Mouse (Mus musculus) myocyte (in vitro differentiated cells): ENCODE results near the gene 6030408B16Rik. TPM values are rescaled to one million over a fixed set of nuclear protein-coding genes. Genes with fewer than 3 reads are reported as not detected.

Experiments
- H3K27me3 ChIP-seq: one replicate; pipeline ENCODE4 v1.6.1; 2011; ENCODE audit not compliant: control insufficient read depth, insufficient read depth, insufficient read length
- H3K36me3 ChIP-seq: one replicate; pipeline ENCODE4 v1.6.1; 2011; ENCODE audit not compliant: control insufficient read depth, insufficient read depth
- H3K4me2 ChIP-seq: one replicate; pipeline ENCODE4 v1.6.1; 2011; ENCODE audit warnings: low read depth, control low read depth
- H3K4me3 ChIP-seq: one replicate; pipeline ENCODE4 v1.5.1; 2011; ENCODE audit warnings: mild to moderate bottlenecking, control low read depth, moderate library complexity
- H3K79me2 ChIP-seq: one replicate; pipeline ENCODE4 v1.6.1; 2011; ENCODE audit not compliant: control insufficient read depth, insufficient read depth
- H3ac ChIP-seq: one replicate; pipeline ENCODE4 v1.6.1; 2011; ENCODE audit not compliant: control insufficient read depth, insufficient read length
- CEBPB ChIP-seq: IDR thresholded peaks from 2 replicates; pipeline ENCODE4 v1.6.1; 2011; ENCODE audit warnings: mild to moderate bottlenecking, moderate library complexity; ENCODE audit not compliant: poor library complexity, insufficient read depth, severe bottlenecking
- E2F4 ChIP-seq: IDR thresholded peaks from one replicate; pipeline ENCODE4 v1.6.1; 2011; ENCODE audit warnings: mild to moderate bottlenecking, control low read depth, moderate library complexity; ENCODE audit not compliant: insufficient read depth
- MAX ChIP-seq: IDR thresholded peaks from one replicate; pipeline ENCODE4 v1.6.1; 2011; ENCODE audit warnings: low read depth, mild to moderate bottlenecking, control low read depth
- MYOD1 ChIP-seq, 3 experiments: IDR thresholded peaks; one replicate each; pipeline ENCODE4 v1.6.1; 2011; ENCODE audit warnings: control low read depth in 2 of 3, low read depth in 2 of 3, mild to moderate bottlenecking in 2 of 3, moderate library complexity in 1 of 3; ENCODE audit not compliant: insufficient read length in 2 of 3, control insufficient read depth in 1 of 3
- MYOG ChIP-seq, 3 experiments: IDR thresholded peaks; one replicate each; pipeline ENCODE4 v1.6.1; 2011; ENCODE audit warnings: control low read depth in 2 of 3, low read depth in 2 of 3, mild to moderate bottlenecking in 2 of 3; ENCODE audit not compliant: insufficient read length in 2 of 3, control insufficient read depth in 1 of 3, insufficient read depth in 1 of 3
- POLR2A ChIP-seq: IDR thresholded peaks from one replicate; pipeline ENCODE4 v1.6.1; 2011; ENCODE audit warnings: low read depth, mild to moderate bottlenecking, control low read depth, moderate library complexity; ENCODE audit not compliant: insufficient read length
- POLR2AphosphoS2 ChIP-seq: IDR thresholded peaks from one replicate; pipeline ENCODE4 v1.6.1; 2011; ENCODE audit warnings: low read depth, control low read depth; ENCODE audit not compliant: insufficient read length
- REST ChIP-seq: IDR thresholded peaks from one replicate; pipeline ENCODE4 v1.6.1; 2011; ENCODE audit warnings: mild to moderate bottlenecking, control low read depth, moderate library complexity; ENCODE audit not compliant: insufficient read depth, insufficient read length
- SRF ChIP-seq: IDR thresholded peaks from one replicate; pipeline ENCODE4 v1.6.1; 2011; ENCODE audit warnings: low read depth; ENCODE audit not compliant: control insufficient read depth, insufficient read length
- TCF12 ChIP-seq: IDR thresholded peaks from one replicate; pipeline ENCODE4 v1.6.1; 2011; ENCODE audit warnings: mild to moderate bottlenecking, control low read depth; ENCODE audit not compliant: poor library complexity, insufficient read depth, severe bottlenecking
- TCF3 ChIP-seq: IDR thresholded peaks from one replicate; pipeline ENCODE4 v1.6.1; 2011; ENCODE audit warnings: low read depth, control low read depth; ENCODE audit not compliant: insufficient read length
- USF1 ChIP-seq: IDR thresholded peaks from one replicate; pipeline ENCODE4 v1.6.1; 2011; ENCODE audit warnings: low read depth, mild to moderate bottlenecking, control low read depth, moderate library complexity
- polyA plus RNA-seq: library from polyadenylated mRNA; unstranded; fragments of >200 nt; fragmentation: generic; extraction: Trizol; gene quantifications from one replicate; pipeline ENCODE4 v1.2.1, GENCODE M21; 2012; ENCODE audit warnings: missing spikeins

Gene 6030408B16Rik
- 0.16 TPM for polyA plus RNA-seq

DNA sequence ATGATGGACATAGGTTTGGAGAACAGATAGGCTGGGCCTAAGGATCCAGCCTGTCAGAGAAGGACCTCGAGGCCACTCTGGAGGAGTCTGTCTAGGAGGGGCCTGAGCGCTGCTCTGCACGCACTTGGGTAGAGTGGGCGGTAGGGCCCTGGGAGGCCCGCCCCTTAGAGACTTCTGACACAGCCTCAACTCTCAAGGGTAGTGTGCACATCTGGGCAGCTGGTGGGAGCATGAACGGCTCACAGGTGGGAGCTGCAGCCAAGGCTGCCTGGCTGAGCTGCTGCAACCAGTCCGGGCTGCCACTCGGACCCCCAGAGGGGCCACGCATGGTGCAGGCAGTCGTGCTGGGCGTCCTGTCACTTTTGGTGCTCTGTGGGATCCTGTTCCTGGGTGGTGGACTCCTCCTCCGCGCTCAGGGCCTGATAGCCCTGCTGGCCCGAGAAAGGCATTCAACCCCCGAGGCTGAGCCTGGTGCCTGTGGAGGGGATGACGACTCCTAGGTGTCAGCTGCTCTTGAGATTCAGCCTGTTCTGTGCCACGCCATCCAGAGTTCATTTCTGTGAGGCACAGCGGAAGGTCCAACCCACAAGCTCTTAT, at the start of gene 6030408B16Rik:
Gene 6030408B16Rik (plus strand): TSS at position 188 of the 597 bp plus-strand sequence.
- H3K79me2 ChIP-seq: no peaks in the 10 kb centered on the region
- no peak within 1 kb of the TSS for H3ac ChIP-seq
- no peaks in the 10 kb centered on the region for H3K27me3 ChIP-seq
- no peak within 1 kb of the TSS for H3K4me2 ChIP-seq
- peaks cover 28% of the 10 kb centered on the region for H3K36me3 ChIP-seq
- TF ChIP-seq REST (no peak), SRF (no peak)
- H3K4me3 ChIP-seq: no peak within 1 kb of the TSS

- Histone ChIP-seq H3ac (no peak overlapping the region), H3K4me2 (no peak overlapping the region), H3K79me2 (no peaks in the 10 kb centered on the region), H3K4me3 (no peak overlapping the region), H3K27me3 (no peaks in the 10 kb centered on the region), H3K36me3 (no peaks in the 10 kb centered on the region)
- TF ChIP-seq SRF (no peak), POLR2AphosphoS2 (no peak), REST (no peak), CEBPB (no peak), TCF12 (no peak)
Measured at GRCm38 (mm10) chr15:101244012-101244411, 49.0 kb upstream of the 6030408B16Rik start.

GRCm38 (mm10) chr15:101246231-101247154, 46.5 kb upstream of the 6030408B16Rik start:
- peak overlapping the region; percentile 85 for H3K4me2 ChIP-seq
- peak overlapping the region; percentile 44 for H3ac ChIP-seq
- TF ChIP-seq USF1: no peak
- TF ChIP-seq SRF: peak; percentile 71
- TF ChIP-seq E2F4: peak; percentile 49
- no peak; the same call in 1 of the 2 replicates for TF ChIP-seq CEBPB
- no peak for TF ChIP-seq TCF12
- TF ChIP-seq POLR2A: peak; percentile 89
- no peak for TF ChIP-seq MAX
- TF ChIP-seq POLR2AphosphoS2: peak; percentile 95
- peak in 1 of 3 experiments; percentile 51 for TF ChIP-seq MYOD1 (IDR thresholded peaks at IDR 0.05; ENCODE audit: control insufficient read depth in 1 of 3, insufficient read length in 2 of 3, low read depth in 2 of 3)
- peak; percentile 16 for TF ChIP-seq REST
- peak; percentile 43 for TF ChIP-seq TCF3
- peak in 2 of 3 experiments; percentile 48 to 51 for TF ChIP-seq MYOG (IDR thresholded peaks at IDR 0.05; ENCODE audit: control insufficient read depth in 1 of 3, insufficient read depth in 1 of 3, insufficient read length in 2 of 3, low read depth in 2 of 3)
- peak overlapping the region; percentile 34 for H3K4me3 ChIP-seq
- no peaks in the 10 kb centered on the region for H3K36me3 ChIP-seq
- no peaks in the 10 kb centered on the region for H3K79me2 ChIP-seq
- no peaks in the 10 kb centered on the region for H3K27me3 ChIP-seq

- H3K36me3 ChIP-seq: no peaks in the 10 kb centered on the region
- H3K27me3 ChIP-seq: no peaks in the 10 kb centered on the region
- H3K4me2 ChIP-seq: peak overlapping the region; percentile 85
- peak overlapping the region; percentile 44 for H3ac ChIP-seq
- peak overlapping the region; percentile 34 for H3K4me3 ChIP-seq
- no peaks in the 10 kb centered on the region for H3K79me2 ChIP-seq
- TF ChIP-seq MYOD1 (IDR thresholded peaks at IDR 0.05; ENCODE audit: control insufficient read depth in 1 of 3, insufficient read length in 2 of 3, low read depth in 2 of 3): no peak
- TF ChIP-seq TCF3: no peak
- no peak for TF ChIP-seq E2F4
- no peak for TF ChIP-seq MYOG (IDR thresholded peaks at IDR 0.05; ENCODE audit: control insufficient read depth in 1 of 3, insufficient read depth in 1 of 3, insufficient read length in 2 of 3, low read depth in 2 of 3)
- TF ChIP-seq POLR2A: no peak
- TF ChIP-seq USF1: no peak
- no peak for TF ChIP-seq MAX
- TF ChIP-seq SRF: no peak
- TF ChIP-seq CEBPB: no peak
- TF ChIP-seq REST: no peak
- no peak for TF ChIP-seq POLR2AphosphoS2
- TF ChIP-seq TCF12: no peak
Measured at GRCm38 (mm10) chr15:101247155-101247498, 45.9 kb upstream of the 6030408B16Rik start.
